Mouse (Mus musculus) Patski (cell line): ENCODE results near the gene Sptb. TPM values are rescaled to one million over a fixed set of nuclear protein-coding genes. Genes with fewer than 3 reads are reported as not detected.

Experiments
- ATAC-seq: fragments of 100-300 bp; one replicate; pipeline ENCODE4 v1.8.0; 2021
- CTCF ChIA-PET: fragments of 350-600 bp; sonication (Branson Sonifier 250); formaldehyde crosslinking; loops from one replicate; lab custom pipeline; 2022; ENCODE audit warnings: inconsistent platforms; lab: Charles Lee
- POLR2A ChIA-PET: fragments of 350-600 bp; sonication (Branson Sonifier 250); formaldehyde crosslinking; loops from one replicate; lab custom pipeline; 2022; ENCODE audit warnings: antibody characterized with exemption, inconsistent platforms; lab: Charles Lee
- DNase-seq: peaks from one replicate; pipeline ENCODE4 v3.0.0-alpha.2; 2011; ENCODE audit warnings: low read depth, low spot score
- H3K27me3 ChIP-seq: fragments of 371-371 bp; one replicate; pipeline ENCODE4 v1.5.1; 2021
- CTCF ChIP-seq: fragments of 100-300 bp; IDR thresholded peaks from one replicate; pipeline ENCODE4 v1.5.1; 2021
- in situ Hi-C: fragments of 300-500 bp; cut with MboI; formaldehyde crosslinking; loops from 3 replicates; pipeline ENCODE4 v1.11.1; 2018; ENCODE audit warnings: low pct_unique_long_range_greater_than_20kb, mixed read lengths
- polyA plus RNA-seq: library from polyadenylated mRNA; unstranded; gene quantifications from one replicate; pipeline ENCODE4 v1.2.3, GENCODE M21; 2021

Gene Sptb
- polyA plus RNA-seq, 1 experiment from 2014 or later: 0.81 TPM

DNA sequence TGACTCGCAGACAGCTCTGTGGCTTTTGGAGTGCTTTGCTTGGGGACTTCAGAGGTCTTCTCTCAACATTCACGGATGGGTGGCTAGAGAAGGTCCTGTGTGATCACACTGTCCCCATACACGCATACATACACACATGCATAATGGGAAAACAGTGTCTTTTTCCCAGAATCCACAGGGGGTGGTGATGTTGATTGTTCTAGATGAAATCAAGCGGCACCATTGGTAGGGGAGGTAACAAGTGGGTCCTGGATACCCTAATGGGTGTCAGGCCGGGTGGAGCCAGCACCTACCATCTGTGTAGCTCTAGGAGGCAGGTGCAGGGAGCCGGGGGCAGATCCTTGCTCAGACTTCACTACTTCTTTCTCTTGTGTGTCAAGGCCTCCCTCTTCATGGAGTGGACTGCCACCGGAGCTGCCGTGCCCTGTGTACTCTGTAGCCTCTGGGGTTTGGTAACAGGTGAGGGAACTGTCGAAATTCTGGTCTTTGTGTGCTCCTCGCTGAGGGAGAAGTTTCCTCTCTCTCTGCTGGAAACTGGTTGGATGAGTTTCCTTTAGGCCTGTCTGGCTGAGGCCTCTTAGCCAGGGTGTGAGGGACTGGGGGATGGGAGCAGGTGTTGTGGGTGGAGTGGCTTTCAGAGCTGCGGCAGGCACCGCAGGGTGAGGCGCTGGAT is 162.8 kb downstream of the Sptb start:
- in situ Hi-C loops: no loop called here
- CTCF ChIA-PET: interaction anchor here (0.9 to 1.5 kb wide), 4 partner anchors 13 to 51 kb away, joined by 3 to 5 read pairs (median 3); no protein-coding TSS in a partner anchor
- no peak for ATAC-seq
- TF ChIP-seq CTCF: no peak
- no peak for DNase-seq
- POLR2A ChIA-PET: interaction anchor here (1.0 to 1.1 kb wide), 2 partner anchors 9 to 16 kb away, joined by 3 read pairs; no protein-coding TSS in a partner anchor
- H3K27me3 ChIP-seq: no peaks in the 10 kb centered on the region

DNA sequence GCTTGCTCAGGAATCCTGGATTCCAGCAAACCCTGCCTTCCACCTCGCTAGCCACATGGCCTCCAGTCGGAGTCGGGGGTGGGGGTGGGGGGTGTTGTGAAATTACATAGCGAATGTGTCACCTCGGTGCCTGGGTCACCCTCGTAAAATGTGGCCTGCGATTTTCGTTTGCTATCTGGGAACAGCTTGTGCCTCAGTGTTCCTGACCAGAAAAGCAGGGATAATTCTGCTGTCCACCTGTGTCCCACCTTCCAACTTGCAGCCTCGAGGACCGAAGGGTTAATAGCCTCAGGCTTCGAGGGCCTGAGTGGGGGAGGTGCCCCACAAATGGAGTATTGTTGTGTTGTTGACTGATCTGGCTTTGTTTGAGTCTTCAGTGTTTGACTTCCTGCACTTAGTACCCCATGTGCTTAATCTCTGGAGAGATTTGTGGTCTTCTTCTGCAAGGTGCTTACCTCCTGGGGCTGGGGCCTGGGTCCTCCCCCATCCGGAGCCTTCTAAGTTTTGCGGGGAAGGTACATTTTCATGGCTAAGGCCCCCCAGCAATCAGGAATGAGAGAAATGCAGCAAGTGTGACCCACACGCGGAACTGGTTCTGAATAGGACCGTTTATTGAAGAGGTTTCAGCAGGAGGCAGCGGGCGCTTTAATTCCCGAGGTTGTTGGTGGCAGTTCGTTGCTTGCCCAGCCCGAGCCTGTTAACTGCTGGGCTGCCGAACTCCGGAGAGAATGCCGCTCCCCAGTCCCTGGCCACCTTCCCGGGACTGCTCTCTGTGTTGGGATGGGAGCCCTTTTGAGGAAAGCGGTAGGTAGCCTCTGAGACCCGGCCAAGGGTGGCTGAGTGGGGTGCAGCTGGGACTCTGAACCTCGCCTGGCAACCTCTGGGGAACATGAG is 163.7 kb downstream of the Sptb start:
- in situ Hi-C loops: no loop called here
- no peaks in the 10 kb centered on the region for H3K27me3 ChIP-seq
- TF ChIP-seq CTCF: no peak
- CTCF ChIA-PET: no interaction called here
- no peak for DNase-seq
- ATAC-seq: peak; percentile 44
- POLR2A ChIA-PET: interaction anchor here (1.0 kb wide), 1 partner anchor 10 kb away, joined by 3 read pairs; no protein-coding TSS in a partner anchor

DNA sequence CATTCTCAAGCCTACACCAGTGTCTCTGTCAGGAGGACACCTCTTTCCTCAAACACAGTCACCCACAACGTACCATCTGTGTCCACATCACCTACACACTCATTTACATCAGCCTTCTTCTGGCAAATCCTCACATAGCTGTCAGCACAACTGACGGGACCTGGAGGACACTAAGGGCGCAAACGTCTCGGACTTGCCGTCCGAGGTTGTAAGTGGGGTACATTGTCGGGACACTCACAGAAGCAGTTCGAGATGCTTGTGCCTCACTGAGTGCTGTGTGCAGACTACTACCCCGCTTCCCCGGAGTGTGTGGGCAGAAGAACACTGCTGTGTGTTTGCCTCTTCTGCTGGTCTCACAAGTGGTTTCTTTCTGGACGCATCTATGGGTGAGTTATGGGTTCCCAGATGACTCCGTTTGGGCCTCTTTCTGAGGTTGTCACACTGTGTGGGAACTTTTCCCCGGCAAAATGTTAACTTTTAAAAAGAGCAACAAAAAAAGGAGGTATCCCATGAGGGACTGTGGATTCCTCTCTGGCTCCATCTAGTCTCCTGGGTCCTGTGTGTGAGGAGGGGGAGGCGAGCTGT is 164.5 kb downstream of the Sptb start:
- CTCF ChIA-PET: interaction anchor here (1.1 kb wide), 1 partner anchor 11 kb away, joined by 3 read pairs; no protein-coding TSS in a partner anchor
- ATAC-seq (peak; percentile 4), DNase-seq (no peak)
- in situ Hi-C loops: no loop called here
- no peaks in the 10 kb centered on the region for H3K27me3 ChIP-seq
- POLR2A ChIA-PET: interaction anchor here (0.6 kb wide), 1 partner anchor 50 kb away, joined by 3 read pairs; no protein-coding TSS in a partner anchor
- no peak for TF ChIP-seq CTCF

DNA sequence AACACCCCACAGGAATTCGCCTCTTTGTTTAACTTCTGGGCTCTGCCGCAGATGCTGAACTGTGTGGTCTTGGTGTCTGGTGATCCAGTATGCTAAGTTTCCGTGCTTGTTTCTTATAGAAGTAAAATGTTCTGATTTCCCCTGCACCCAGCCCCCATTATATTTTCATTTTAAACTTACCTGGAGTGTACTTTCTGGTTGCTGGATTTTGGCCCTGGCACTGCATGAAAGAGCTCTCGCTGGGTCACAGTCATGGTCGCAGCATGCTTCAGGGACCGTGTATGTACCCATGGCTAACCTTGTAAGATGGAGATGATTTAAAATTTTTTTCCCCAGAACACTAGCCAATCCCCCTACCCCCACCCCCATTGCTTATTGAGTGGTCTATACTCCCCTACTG is 168.5 kb downstream of the Sptb start:
- ChIA-PET CTCF (interaction anchor here (1.0 to 1.2 kb wide), 3 partner anchors 10 to 34 kb away, joined by 3 read pairs; no protein-coding TSS in a partner anchor), POLR2A (no interaction called here)
- no peak for ATAC-seq
- no peak for DNase-seq
- no peaks in the 10 kb centered on the region for H3K27me3 ChIP-seq
- no peak for TF ChIP-seq CTCF
- in situ Hi-C loops: no loop called here

DNA sequence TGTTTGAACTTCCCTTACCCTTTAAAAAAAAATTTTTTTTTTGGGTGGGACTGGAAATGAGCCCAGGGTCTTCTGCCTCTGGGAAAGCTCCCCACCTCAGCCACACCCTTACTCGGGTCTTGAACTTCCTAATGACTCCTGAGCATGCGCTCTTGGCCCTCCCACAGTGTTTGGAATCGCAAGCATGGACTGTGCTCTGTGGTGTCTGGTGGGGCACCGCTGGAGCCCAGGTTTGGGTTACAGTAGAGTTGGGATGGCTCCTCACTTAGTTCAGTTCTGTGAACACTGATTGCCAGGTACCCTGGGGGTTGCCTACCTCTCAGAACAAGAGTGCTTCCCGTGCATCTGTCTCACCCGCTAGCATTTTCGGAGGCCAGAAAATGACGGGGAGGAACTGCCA is 168.9 kb downstream of the Sptb start:
- no peaks in the 10 kb centered on the region for H3K27me3 ChIP-seq
- ChIA-PET CTCF (interaction anchor here (1.0 to 1.6 kb wide), 4 partner anchors 11 to 43 kb away, joined by 3 to 5 read pairs (median 3); no protein-coding TSS in a partner anchor), POLR2A (no interaction called here)
- no peak for ATAC-seq
- in situ Hi-C loops: no loop called here
- TF ChIP-seq CTCF: no peak
- DNase-seq: no peak

DNA sequence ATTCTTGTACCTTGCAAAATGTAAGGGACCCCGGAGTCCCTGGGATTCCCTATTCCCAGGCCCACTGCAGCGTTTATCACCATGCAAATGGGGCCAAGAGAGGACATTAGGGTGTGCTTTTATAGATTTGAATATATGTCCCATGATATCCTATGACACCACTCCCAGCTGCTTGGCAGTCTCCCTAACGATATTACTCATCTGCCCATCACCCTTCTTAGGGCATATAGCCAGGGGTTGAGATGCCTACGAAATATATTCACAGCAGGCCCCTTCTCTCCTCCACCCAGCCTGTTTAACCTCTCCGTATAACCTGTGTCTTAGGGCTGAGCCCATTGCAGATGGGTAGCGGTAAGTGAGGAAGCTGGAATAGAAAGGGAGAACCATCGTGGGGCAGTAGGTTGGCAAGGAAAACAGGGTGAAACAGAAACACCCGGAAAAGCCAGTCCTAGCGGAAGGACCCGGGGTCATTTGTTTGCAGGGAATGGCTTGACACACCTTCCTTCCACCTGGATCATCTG is 169.6 kb downstream of the Sptb start:
- in situ Hi-C loops: no loop called here
- CTCF ChIA-PET: interaction anchor here (1.0 to 1.6 kb wide), 3 partner anchors 17 to 42 kb away, joined by 3 to 5 read pairs (median 3); no protein-coding TSS in a partner anchor
- POLR2A ChIA-PET: no interaction called here
- ATAC-seq: no peak
- no peak for TF ChIP-seq CTCF
- no peak for DNase-seq
- no peaks in the 10 kb centered on the region for H3K27me3 ChIP-seq

DNA sequence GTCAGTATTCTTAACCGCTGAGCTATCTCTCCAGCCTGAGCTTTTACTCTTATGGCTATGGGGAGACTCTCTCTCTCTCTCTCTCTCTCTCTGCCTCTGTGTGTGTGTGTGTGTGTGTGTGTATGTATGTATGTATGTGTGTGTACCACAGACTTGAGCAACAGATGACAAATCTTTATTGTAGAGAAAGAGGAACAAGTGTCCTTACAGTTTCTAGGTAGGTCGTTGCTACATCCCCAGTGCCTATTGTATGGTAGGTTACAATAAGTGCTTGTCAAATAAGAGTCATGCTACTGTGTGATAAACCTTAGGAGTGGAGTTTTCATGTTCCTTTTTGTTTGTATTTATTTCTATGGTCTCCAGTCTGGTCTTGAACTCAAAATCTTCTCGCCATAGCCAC is 170.2 kb downstream of the Sptb start:
- no peak for DNase-seq
- POLR2A ChIA-PET: no interaction called here
- no peak for TF ChIP-seq CTCF
- ATAC-seq: no peak
- no peaks in the 10 kb centered on the region for H3K27me3 ChIP-seq
- in situ Hi-C loops: no loop called here
- CTCF ChIA-PET: interaction anchor here (1.6 kb wide), 1 partner anchor 42 kb away, joined by 5 read pairs; no protein-coding TSS in a partner anchor

DNA sequence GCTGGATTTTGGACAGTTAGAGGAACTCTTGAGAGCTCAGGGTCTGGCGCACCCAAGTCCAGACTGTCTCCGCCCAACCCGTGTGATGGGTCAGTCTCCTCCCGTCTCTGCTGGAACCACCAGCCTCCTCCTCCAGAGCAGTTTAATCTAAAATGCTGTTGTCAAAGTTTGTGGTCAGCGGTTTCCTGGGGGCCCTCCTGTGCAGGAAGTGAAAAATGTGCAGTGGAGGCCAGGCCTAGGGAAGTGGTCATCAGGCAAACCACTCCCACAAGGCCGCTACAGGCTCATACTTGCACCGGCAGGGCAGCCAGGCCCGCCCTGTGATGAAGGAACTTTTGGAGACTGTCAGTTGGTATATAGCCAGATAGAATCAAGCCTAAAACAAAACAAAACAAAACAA is 172.9 kb downstream of the Sptb start:
- POLR2A ChIA-PET: interaction anchor here (0.9 kb wide), 1 partner anchor 34 kb away, joined by 3 read pairs; no protein-coding TSS in a partner anchor
- TF ChIP-seq CTCF: no peak
- CTCF ChIA-PET: no interaction called here
- DNase-seq (no peak), ATAC-seq (peak; percentile 5)
- no peaks in the 10 kb centered on the region for H3K27me3 ChIP-seq
- in situ Hi-C loops: loop anchor here (5.0 kb wide), 1 partner anchor 40 kb away; no protein-coding TSS in a partner anchor

DNA sequence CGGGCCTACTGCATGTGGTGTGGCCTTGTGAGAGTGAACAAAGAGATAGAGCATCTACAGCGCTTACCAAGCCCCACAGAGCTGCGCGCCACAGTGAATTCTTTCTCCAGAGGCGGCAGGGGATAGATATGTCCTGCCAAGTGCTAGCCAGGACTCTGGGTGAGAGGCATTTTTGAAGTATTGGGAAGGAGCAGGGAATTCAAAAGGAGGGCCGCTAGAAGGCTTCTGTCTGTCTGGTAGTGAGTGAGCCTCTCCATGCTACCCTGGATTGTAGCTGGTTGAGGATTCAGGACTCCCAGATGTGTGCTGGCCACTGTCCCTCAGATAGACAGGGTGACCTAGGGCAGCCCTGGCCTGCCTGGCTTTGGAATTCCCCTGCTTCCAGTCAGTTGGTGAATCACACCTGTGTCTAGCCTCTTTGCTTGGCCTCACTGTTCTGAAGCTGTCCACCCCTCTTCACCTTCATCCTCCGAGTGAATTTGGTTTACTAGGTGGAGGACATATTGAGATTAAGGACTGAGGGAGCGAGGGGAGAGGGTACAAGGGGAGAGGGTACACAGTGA is 173.7 kb downstream of the Sptb start:
- DNase-seq (no peak), ATAC-seq (no peak)
- POLR2A ChIA-PET: interaction anchor here (0.9 to 1.0 kb wide), 2 partner anchors 13 to 35 kb away, joined by 3 read pairs; no protein-coding TSS in a partner anchor
- TF ChIP-seq CTCF: no peak
- in situ Hi-C loops: loop anchor here (5.0 kb wide), 1 partner anchor 39 kb away; no protein-coding TSS in a partner anchor
- CTCF ChIA-PET: no interaction called here
- no peaks in the 10 kb centered on the region for H3K27me3 ChIP-seq
